Mouse (Mus musculus) liver, postnatal 0 days (tissue): ENCODE measurements around the gene Chrna4.

Experiments used
- CTCF ChIP-seq: sonication (generic); IDR thresholded peaks from 2 replicates; pipeline ENCODE4 v1.5.1; 2016; ENCODE audit warnings: antibody characterized with exemption, low read depth
- EP300 ChIP-seq: IDR thresholded peaks from 2 replicates; pipeline ENCODE4 v1.6.1; 2016; ENCODE audit warnings: antibody characterized with exemption, low read depth, mild to moderate bottlenecking

DNA sequence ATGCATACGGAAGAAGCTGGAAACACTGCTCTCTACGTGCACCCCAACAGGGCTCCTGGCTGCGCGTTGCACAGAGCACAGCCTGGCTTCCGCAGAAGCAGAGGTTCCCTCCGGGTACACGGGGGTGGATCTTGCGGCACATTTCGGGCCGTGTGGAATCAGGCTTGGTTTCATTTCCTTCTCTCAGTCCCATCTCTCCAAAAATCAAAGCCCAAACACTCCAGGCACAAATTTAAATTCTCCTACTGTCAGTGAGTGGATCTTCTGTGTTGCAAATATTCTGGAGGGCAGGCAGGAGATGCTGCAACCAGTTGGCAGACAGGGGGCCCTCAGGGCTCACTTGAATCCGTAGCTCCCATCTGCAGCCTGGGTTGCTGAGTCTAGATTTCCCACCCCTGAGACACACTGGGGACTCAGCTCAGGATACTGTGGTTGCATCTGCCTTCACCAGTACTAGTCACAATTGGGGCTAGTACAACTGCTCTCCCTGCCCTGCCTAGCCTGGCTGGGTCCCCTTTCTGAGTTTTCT is 11.9 kb downstream of the Chrna4 start:
- TF ChIP-seq CTCF: no peak
- no peak for TF ChIP-seq EP300
